Mouse (Mus musculus) right cerebral cortex, postnatal 10 days (tissue): Measurements from ENCODE around the gene Zg16.
"Not testable (repeated sequence)": the region's sequence is repeated elsewhere in the genome, so short reads cannot be mapped to it uniquely, and the experiment has no call there.

Experiments used
- DNase-seq, 2 experiments: peaks; one replicate each; pipeline ENCODE4 v3.0.0; 2021; ENCODE audit warnings: low spot score in 2 of 2

The Zg16 gene

GRCm38 (mm10) chr7:127087278-127088010, at the start of gene Zg16:
Zg16 (minus strand) TSS chr7:127087328.
- DNase-seq, result not testable (repeated sequence)

GRCm38 (mm10) chr7:127136181-127137071, 49.3 kb upstream of the Zg16 start:
- DNase-seq, result no peak

- DNase-seq, result no peak
Measured at GRCm38 (mm10) chr7:127134821-127135447, 47.8 kb upstream of the Zg16 start.

DNA sequence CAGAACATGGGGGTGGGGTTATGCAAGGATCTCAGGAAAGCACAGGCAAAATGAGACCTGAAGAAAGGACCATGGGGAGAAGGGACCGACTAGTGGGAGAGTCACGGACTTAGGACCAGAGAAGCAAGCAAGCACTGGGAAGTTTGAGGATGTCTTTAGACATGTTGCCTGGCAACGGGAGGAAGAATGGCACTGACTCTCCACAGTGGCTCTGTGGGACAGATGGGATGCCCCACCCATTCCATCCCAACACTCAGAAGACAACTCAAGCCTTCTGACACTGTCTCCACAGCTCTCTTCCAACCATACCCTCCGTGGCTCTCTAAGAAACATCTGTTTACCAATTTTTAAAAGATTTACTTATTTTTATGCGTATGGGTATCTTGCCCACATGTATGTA, 46.0 kb upstream of the Zg16 start:
- DNase-seq, result peak in 1 of 2 experiments; percentile 49

- DNase-seq, result peak; percentile 52 to 56
Measured at GRCm38 (mm10) chr7:127129638-127130037, 42.5 kb upstream of the Zg16 start.

DNA sequence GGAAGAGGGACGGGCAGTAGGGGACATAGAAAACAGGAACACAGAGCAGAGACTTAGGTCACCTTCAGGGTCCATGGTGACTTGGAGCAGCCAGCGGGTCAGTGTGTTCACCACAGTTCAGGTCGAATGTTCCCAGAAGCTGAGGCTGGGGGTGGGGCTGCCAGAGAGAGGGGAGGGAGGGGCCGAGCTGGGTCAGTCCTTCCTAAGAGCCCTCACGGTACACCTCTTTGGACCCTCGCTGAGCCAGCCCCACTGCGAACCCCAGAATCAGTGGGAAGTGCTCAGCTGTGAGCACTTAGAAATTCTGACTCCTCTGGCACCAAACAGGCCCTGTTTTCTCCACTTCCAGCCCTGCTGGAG, 34.8 kb upstream of the Zg16 start, which contains the start of gene Qprt:
TSS of gene Qprt (minus strand) at position 316 of the 360 bp plus-strand sequence.
- DNase-seq, result no peak

- no peak for DNase-seq
Measured at GRCm38 (mm10) chr7:127121061-127121910, 34.2 kb upstream of the Zg16 start.

GRCm38 (mm10) chr7:127118671-127119445, 31.7 kb upstream of the Zg16 start:
- no peak for DNase-seq

DNA sequence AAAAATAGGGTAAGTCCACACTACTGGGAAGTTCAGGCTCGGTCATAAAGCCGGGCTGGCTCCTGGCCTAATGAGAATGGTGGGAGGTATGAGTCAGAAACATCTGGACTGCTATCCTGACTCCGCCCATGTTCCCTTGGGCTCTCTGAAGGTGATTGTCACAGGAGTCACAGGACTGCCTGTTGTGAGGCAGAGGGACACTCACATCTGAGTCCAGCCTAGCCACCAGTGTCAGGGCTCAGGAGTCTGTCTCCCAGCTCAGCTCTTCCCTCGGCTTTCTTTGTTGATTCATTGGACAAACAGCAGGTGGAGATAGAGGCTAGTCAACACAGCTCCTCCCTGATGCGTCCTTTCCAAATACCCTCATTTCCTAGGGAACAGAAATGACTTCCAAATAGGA, 30.8 kb upstream of the Zg16 start:
- no peak for DNase-seq

DNA sequence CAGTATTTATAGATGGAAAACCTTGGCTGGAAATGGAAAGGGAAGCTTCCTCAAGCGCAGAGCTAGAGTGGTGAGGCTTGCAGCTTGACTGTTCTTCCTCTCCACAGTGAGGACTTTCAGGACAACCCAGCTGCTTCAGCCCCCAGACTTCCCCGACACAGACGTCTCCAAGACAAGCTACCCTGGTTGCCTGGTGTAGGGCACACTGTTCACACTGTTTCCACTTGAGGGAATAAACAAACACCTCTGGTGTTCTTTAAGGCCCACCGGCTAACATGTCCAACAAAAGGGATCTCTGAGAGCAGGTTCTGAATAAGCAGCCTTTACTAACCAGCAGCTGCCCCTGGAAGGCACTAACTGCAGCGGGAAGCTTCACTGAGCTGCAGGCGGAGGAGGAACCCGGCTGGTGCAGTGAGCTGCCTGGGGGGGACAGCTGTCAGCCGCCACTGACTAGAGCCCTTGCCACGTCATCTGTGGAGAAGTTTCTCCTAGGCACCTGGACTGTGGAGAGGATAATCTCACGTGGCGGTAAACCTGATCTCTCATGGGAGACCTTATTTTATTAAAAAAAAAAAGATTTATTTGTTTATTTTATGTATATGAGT, 29.3 kb upstream of the Zg16 start:
- peak; percentile 51 to 57 for DNase-seq

DNA sequence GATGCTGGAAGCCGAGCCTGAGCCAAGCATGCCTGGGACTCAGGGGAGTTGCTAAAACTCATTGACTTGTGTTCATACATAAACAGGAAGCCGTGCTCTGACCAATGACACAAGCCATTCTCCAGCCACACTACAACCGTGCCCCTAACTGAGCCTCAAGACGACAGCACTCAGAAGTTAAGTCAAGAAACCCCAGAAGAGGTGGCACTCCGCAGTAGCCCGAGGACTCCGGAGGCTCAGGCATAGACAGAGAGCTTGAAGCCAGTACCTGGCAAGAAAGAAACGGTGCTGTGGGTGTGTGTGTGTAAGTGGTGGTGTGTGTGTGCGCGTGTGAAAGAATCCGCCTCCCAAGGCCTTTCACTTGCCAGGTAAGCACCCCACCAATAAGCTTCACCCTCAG, 27.8 kb upstream of the Zg16 start:
- no peak for DNase-seq

GRCm38 (mm10) chr7:127113614-127114259, 26.6 kb upstream of the Zg16 start:
- no peak for DNase-seq

DNA sequence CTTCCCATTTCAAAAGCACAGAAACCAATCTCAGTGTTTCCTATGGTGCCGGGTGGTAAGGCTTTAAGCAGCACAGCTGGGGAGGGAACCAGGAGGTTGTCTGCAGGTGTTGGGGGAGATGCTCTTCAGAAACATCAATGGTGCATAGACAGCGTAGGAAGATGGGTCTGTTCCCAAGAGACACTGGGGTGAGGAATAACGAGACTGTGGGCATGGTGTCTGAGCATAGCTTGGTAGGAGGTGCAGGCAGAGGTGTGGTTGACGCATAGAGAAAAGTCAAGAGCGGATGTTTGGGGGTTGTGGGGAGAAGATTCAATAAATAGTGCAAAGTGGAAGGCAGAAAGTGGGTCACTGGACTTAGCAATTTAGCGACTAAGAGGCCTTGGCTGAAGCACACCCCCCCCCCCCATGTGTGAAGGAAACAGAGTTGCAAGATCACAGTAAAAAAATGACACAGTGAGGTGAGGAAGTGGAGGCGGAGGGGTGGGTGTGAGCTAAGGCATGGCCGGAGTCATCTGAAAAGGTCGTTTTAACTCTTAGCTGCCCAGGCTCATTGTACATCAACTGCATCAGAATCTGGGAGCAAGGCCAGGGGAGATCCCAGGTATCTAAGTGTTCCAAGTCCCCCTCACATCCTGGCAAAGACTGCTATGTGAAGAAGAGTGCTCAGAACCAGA, 25.9 kb upstream of the Zg16 start:
- DNase-seq, result no peak

GRCm38 (mm10) chr7:127112251-127112841, 25.2 kb upstream of the Zg16 start:
- DNase-seq, result no peak

GRCm38 (mm10) chr7:127111461-127111860, 24.3 kb upstream of the Zg16 start:
- peak; percentile 44 to 65 for DNase-seq

GRCm38 (mm10) chr7:127110239-127111007, 23.3 kb upstream of the Zg16 start:
- peak; percentile 84 to 86 for DNase-seq

DNA sequence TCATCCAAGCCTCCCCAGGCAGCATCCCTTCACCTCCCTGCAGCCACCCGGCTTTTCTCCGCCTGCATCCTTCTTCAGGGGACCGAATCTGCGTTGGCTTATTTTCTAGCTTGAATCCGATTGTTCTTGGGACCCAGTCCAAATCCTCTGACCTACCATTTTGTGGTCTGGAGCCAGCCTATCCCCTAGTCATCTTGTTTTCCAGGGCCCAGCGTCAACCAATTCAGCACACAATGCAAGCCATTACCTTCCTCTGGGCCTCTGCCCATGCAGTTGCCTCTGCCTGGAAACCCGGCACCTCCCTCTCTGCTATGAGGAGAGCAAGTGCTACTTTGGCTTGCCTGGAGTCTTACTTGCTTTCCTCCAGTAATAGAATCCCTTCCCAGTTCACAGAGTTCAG, 18.4 kb upstream of the Zg16 start:
- DNase-seq, result no peak
